Mouse (Mus musculus) layer of hippocampus, adult 18-20 months (tissue): ENCODE results near the gene Fga. TPM values are rescaled to one million over a fixed set of nuclear protein-coding genes. Genes with fewer than 3 reads are reported as not detected.

Experiments
- total RNA-seq, 2 experiments: library from RNA; stranded (reverse); gene quantifications; 2 replicates each; pipeline ENCODE4 v1.2.3; 2021

The Fga gene
- total RNA-seq, 2 experiments from 2014 or later: not detected

Other genes starting within 250 kb of the Fga start
- gene Rbm46, start 149.6 kb upstream of the Fga start, total RNA-seq: 1 to 10 TPM in 1 of 2 experiments, under 1 TPM in 1; 0.52 to 1.1 TPM
- gene Lrat, start 122.1 kb upstream of the Fga start, total RNA-seq: not detected
- gene Fgg, start 18.4 kb upstream of the Fga start, total RNA-seq: under 1 TPM in 1 of 2 experiments, not detected in 1; 0.17 TPM
- not detected for gene Fgb, start 23.8 kb downstream of the Fga start, total RNA-seq
- 10 to 100 TPM; 51.3 to 56.5 TPM for gene Plrg1, start 29.4 kb downstream of the Fga start, total RNA-seq
- 1 to 10 TPM; 3.9 to 4.5 TPM for gene Dchs2, start 101.9 kb downstream of the Fga start, total RNA-seq